Mouse (Mus musculus) kidney, adult 18-20 months (tissue): Measurements from ENCODE around the gene Shank3.

Experiments
- DNase-seq: peaks from one replicate; pipeline ENCODE4 v3.0.0; 2021

Shank3 gene

DNA sequence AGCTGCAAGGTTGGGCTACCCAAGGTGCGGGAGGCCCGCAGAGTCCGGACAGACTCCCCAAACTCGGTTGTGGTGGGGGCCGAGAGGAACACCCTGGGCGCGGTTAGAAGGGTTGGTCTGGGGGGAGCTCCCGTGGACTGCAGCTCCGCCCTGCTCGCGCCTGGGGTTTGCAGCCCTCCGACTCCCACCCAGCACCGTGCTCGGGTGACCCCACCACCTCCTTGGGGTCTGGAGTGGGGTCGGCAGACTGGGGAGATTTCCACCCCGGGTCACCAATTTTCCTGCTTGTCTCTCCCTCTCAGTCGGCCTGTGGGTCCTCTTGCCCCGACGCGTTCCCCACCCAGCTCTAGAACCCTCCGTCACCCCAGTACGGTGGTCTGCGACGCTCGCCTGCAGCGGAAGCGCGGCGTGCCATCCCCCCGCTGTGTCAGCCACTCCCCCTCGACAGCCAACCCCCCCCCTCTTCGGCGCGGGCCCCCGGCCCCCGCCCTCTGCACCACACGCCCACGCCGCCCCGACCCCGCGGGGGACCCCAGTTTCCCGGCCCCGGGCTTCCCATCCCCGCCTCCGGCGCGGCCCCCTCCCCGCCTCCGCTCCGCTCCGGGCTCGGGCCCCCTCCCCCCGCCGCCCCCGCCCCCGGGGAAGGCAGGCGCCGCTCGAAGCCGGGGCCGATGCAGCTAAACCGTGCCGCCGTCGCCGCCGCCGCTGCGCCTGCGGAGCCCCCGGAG is at the start of gene Shank3:
TSS of gene Shank3 (plus strand) at position 663 of the 728 bp plus-strand sequence.
- no peak for DNase-seq

DNA sequence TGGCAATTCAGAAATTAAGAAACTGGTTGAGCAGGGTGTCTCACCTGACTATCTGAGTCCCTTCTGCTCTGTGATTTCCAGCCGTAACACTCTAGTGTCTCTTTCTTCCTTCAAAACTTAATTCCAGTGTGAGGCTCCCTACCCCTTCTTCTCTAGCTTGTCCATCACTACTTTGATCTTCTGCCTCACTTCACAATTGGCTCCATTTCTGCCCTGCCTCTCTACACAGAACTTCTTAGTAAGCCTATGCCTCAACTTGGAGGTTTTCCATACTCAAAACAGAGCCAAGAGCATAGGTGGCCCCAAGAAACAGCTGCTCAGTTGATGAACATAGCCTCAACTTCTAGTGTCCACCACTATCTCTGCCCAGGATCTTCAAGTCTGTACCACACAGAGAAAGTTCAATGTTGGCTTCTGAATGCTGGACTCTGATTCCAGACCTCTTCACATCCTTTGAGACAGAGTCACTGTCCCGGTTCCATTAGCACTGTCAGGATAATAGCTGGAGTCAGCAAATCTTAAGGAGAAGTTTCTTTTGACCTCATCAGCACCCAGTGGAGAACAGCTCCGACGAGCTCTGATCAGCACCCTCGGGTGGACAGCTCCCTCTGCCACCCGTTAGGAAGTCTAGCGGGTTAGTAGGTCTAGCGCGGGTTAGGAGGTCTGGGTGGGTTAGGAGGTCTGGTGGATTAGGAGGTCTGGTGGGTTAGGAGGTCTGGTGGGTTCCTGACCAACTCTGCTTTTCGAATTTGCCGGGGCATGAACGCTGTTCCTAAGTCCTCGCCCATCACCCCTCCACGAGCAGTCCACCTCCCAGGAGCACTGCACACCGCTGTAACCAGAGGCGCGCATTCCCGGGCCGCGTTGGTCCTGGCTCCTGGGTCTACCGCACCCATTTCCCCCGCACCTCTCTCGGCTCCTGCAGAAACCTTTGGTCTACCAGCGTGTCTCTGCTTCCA is 46.2 kb upstream of the Shank3 start:
- peak; percentile 65 for DNase-seq

DNA sequence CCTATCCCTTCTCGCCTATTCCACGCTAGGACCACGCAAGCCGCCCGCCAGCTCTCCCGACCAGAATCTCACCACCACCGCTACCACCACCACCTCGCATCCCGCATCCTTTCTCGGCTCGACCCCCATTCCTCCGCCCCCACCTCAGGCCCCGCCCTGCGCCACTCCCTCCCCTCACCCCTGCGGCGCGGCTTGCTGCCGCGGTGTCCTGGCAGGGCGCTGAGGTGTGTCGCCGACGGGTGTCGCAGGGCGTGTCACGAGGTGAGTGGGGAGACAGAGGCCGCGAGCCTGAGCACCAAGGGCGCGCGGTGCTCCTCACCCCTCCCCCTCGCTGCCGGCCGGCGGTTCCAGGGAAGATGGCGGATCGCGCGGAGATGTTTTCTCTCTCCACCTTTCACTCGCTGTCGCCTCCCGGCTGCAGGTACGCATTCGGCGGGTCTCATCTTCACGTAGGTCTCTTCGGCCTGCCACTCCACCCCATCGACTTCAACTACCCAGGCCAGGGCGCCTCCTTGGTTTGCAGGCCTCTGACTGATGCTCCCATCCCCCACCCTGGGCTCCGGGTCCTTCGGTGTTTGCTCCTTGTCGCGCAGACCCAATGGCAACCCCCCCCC is 45.5 kb upstream of the Shank3 start, which contains the start of gene Mapk8ip2:
TSS of gene Mapk8ip2 (plus strand) at position 49 of the 614 bp plus-strand sequence.
- DNase-seq: no peak

DNA sequence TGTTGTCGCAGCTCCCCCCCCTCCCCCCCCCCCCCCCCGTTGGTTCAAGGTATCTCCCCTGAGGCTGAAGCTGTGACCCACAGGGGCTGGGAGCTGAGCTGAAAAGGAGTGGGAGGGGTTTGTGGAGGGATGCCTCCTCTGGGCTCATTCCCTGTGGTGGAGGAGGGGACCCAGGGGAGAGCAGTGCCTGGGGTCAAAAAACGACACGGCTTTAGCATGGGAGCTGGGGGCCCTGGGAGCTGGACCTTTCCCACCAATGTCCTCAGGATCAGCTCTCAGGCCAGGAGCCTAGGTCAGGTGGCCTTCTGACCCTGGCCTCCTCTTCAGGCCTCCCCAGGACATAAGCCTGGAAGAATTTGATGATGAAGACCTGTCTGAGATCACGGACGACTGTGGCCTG is 44.6 kb upstream of the Shank3 start:
- no peak for DNase-seq

DNA sequence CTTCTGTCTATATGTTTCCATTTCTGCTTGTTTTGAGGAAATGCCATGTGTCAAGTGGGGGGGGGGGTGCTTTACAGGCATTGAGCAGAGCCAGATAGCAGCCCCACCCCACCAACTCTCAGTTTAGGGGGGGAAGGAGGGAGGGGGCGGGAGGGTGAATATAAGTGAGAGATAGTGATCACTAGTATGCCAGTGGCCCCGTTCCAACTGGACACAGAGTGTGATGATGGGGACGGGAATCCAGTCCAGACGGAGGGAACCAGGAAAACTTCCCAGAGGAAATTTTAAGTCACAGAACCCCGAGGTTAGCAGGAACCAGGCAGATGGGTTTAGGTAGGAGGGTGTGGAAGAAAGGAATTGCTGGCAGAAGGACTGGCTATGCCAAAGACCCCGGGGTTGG is 43.8 kb upstream of the Shank3 start:
- no peak for DNase-seq

DNA sequence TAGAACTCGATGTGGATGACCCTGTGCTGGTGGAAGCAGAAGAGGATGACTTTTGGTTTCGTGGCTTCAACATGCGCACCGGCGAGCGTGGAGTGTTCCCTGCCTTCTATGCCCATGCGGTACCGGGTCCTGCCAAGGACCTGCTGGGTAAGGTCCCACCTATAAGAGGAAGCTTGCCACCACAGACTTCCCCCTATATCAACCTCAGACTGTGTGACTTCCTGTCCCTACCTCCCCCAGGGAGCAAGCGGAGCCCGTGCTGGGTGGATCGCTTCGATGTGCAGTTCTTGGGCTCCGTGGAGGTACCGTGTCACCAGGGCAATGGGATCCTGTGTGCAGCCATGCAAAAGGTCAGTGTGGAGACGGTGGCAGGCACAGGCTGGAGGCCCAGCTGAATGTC is 40.5 kb upstream of the Shank3 start:
- no peak for DNase-seq

DNA sequence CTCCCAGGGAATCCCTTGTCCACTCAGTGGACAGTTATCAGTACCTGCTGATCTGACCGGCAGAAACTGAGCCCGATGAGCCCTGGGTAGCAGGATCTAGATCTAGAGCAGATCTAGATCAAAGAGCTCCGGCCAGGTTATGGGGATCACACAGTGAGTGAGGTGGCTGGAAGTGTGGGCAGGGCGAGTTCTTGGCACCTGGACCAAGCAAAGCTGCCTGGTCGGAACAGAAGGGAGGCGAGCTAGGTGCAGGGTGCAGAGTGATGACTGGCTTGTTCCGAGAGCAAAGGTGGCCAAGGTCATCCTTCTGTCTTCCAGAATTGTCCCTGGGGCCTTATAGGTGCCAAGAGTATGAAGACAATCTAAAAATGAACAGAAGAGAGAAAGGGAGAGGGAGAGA is 39.6 kb upstream of the Shank3 start:
- no peak for DNase-seq

DNA sequence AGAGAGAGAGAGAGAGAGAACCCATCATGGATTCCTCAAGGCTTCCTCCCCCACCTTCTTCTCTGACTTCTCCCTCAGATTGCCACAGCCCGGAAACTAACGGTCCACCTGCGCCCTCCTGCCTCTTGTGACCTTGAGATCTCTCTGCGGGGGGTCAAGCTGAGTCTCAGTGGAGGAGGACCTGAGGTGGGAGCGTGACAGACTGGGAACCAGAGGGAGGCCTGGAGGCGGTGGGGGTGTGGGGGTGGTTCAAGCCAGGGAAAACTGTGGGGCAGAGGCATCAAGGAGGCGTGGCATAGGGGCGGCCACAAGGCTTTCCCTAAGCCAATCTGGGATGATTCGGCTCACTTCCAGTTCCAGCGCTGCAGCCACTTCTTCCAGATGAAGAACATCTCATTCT is 39.1 kb upstream of the Shank3 start:
- DNase-seq: no peak

DNA sequence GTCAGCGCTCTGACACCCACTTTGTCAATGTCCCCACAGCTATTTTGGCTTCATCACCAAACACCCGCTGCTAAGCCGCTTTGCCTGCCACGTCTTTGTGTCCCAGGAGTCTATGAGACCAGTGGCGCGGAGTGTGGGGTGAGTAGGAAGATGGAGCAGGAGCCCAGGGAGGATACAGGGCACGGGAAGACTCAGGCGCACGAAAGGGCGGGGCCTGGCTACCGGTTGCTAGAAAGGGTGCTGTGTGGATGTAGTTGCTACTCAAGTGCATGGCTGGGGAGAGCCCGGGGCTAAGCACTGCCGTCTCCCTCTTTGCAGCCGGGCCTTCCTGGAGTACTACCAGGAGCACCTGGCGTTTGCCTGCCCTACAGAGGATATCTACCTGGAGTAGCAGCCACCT is 38.1 kb upstream of the Shank3 start:
- DNase-seq: no peak

DNA sequence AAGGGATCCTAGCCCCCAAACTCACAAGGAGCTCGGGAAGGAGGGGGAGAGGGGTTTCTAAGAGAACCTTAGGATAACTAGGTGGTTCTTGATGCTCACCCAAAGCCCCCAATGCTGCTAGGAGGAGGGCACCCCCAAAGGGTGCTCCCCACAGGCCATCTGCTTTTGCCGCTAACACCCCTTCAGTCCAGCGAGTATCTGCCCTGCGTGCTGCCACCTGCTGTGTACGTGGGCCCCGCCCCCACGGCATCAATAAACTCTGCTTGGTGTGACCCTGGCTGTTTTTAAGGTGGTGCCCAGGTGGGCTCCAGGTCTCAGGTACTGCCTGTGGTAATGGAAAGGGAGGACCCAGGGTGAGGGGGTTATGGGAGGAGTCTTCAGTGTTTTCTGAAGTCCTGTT is 37.2 kb upstream of the Shank3 start:
- DNase-seq: no peak

DNA sequence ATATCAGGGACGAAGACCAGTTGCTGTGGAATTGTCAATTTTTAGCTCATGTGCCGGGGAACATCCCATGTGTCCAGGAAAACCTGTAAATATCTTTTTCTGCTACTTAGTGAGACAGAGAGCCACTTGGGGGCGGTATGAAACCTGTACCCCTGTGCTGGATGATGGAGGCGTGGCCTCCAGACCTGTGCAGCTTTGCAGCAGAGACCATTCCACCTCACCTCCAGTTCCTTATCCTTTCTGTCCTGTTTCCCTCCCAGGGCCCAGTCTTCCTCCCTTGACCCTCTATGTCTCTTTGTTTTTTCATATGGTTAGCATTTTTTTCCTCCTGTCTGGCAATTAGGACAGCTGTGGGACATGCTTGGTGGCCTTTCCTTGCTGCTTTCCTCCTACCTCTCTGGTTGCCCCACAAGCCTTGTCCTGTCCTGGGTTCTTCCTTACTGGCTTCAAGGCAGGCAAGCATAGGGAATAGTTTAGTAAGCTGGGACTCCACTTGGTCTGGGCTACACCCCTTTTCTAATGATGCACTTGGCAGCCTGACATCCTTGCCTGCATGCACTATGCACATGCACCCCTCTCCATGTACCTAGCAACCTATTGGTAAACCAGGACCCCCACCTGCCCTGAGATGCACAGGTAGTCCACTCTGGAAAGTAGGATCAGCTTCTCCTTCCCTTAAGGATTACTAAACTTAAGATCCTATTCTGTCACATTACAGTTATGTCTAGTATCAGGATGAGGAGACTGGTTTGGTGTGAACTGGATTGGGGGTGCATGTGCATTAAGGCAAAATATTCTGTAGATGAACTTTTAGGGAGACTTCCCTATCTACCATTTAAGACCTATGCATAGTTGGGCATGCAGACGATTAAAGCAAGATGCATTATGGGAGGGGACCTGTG is 35.8 kb upstream of the Shank3 start:
- DNase-seq: peak; percentile 31

DNA sequence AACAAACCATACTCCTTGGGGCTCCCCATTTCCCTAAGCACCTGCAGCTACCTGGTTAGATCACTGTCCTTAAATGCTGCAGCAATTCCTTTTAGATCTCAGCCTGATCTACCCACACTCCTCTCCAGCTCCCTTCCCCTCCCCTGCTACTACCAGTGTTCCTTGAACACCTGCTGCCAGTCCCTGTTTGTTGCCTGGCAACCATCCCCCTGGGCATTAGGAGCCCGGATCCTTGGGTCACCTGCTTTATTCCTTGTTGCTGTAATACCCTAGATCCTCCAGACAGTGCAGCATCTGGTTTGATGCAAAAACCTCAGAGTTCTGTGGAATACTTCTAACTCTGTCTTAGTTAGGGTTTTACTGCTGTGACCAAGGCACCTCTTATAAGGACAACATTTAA is 34.4 kb upstream of the Shank3 start:
- DNase-seq: no peak

DNA sequence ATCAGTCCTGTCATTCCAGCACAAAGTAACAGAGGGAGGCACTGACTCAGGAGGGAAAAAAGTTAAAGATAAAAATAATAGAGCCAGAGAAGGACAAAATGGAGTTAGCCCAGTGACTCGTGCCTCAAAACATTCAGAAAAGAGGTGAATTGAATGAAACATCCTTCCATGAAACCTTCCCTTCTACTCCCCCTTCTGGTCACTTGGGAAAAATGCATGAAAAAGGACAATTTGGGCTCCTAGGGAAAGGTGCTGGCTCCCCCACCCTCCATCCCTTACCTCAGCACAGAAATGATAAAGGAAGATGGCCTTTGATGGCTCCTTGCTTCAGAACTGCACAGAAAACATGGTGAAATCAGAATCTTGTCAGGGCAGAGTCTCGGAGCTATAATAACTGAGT is 30.8 kb upstream of the Shank3 start:
- no peak for DNase-seq

DNA sequence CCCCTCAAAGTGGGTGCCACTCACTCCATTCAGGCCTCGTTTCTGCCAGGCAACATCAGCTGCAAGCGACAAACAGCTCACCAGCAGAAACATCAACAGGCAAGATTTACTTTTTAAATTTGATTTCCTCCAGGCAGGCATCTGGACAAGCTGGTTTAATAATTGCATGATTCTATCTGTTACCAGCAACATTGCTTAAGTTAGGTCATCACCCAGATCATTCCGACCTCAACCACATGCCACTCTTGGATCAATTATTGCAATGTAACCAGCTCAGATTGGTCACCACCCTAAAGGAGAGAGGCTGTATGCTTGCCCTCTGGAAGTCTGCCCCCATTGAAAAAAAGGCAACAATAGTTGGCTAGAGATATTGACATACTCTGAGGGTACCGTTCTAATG is 27.9 kb upstream of the Shank3 start:
- no peak for DNase-seq

DNA sequence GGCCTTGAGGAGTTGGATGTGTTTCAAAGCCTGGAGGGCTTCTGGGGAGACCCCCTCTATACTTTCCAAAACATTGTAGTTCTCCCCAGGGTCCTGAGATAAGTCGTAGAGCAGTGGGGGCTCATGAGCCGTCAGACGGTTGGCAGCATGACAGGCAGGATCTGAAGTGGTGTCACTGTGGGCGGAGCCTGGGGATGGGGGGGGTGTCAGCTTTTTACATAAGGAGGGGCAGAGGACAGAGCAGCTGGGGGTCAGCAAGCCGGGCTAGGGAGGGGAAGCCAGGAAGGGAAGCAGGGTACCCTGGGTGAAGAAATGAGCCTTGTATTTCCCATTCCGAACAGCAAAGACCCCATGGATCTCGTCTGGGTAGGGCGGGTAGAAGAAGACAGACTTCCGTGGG is 26.1 kb upstream of the Shank3 start:
- no peak for DNase-seq

DNA sequence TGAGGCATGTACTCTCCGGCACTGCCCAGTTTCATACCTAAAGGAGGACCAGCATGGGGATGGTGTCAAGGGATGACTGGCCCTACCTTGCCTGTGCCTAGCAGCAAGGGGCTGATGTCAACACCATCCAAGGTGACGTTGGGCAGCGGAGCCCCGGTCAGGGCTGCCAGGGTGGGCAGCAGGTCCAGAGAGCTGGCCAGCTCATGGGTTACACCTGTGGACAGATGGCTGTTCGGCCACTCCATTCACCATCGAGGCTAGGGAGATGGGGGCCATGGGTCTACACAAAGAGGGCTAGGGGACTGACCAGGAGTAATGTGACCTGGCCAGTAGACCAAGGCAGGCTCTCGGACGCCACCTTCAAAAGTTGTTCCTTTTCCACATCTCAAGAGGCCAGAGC is 25.5 kb upstream of the Shank3 start:
- DNase-seq: no peak

DNA sequence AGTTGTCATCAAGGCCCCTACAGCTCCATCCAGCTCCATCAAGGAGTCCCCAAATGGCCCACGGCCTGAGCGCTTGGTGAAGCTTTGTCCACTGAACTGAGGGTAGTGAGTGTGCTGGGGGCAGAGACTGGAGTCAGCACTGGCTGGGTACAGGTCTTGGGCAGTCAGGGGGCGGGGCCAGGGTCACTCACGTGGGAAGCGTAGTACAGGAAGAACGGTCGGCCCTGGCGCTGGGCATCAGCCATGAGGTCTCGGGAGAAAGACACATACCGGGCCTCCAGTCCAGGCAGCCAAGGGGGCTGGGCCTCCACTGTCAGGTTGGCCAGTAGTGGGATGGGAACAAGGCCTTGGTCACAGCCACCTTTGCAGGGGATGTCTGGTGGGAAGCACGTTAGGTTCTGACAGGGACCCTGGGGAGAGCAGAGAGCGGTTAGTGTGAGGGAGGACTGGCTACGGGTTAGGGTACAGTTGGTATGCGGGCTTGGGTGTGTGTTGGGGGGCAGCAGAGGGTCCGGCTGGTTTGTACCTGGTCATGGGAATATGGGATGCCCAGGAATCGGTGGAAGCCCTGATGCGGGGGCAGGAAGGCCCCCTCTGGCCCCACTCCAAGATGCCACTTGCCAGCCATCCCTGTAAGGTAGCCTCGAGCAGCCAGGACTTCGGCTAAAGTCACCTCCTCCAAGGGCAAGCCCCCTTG is 24.7 kb upstream of the Shank3 start:
- no peak for DNase-seq

DNA sequence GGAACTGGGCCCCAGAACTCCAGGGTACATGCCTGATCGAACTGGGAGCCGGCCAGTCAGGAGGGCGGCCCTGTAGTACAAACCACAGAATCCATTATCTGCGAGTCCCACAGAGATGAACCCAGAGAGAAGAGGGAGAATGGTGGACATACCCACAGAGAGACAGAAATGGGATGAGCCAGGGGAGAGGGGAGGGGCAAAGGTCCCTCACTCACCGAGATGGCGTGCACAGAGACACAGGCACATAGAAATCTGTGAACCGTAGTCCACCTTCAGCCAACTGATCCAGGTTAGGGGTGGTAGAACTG is 24.2 kb upstream of the Shank3 start:
- no peak for DNase-seq

DNA sequence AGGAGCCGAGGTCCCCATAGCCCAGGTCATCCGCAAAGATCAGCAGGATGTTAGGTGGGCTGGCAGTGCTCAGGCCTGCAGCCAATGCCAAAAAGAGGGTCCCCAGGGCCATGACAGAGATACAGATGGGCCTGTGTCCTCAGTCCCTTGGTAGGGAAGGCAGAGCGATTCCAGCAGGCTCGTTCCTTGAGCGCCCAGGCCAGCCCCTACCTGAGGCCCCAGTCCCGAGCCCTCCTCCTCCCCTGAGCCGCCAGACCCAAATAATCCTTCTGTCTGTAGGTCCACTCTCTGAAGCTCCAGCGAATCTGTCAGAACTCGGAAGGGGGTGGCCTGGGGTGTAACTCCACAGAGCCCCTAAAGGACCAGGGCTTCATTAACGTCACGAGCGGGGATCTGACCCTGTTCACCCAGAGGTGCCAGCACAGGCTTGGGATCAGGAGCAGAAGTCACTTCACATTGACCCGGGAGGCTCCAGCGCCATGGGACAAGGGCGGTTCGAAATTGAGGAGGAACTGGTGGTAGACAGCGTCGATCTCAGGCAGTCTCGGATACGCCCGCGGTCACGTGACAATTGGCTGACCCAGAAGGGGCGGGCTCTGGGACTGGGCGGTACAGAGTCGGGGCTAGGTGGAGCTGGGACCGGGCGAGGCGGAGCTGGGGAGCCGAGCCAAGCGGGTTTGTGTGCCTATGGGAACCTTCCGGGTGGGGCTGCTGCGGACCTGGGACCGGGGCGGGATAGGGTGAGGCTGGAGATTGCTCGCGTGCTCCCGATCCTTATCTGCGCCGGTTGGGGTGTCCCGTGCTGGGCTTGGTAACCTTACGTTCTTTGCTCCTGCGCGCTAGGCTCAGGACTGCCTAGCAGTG is 23.6 kb upstream of the Shank3 start:
- DNase-seq: peak; percentile 95

DNA sequence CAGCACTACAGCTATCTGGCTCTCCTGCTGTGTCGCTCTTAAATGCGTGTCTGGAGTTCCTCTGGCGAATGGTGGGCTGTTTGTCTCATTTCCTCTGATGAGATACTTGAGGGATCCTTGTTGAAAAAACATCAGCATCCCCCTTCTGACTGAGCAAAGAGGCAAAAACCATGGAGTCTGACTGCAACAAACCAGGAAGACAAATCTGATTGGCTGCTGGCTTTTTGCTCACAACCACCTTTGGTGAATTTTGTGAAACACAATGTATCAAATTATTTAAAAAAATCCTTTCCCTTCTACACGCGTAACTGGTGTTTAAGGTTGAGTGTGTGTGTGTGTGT is 23.0 kb upstream of the Shank3 start:
- no peak for DNase-seq

DNA sequence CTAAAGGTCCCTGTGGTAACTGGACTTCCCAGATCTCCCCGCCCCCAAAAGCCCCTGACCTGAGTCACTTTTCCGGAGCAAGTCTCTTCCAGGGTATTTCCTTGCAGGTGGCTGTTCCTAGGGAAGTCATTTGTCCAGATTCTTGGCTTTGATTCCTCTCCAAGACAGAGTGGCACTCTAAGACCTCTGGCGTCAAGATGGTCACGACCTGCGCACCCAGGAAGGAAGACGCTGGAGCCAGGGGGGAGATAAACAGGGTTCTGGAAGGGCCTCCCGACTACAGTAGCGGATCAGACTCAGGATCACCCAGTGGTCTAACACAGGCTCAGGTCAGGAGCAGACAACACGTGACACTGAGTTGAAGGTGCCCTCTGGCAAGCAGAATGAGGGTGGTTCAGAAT is 22.3 kb upstream of the Shank3 start, which contains the start of gene Arsa:
TSS of gene Arsa (minus strand) at position 335 of the 401 bp plus-strand sequence.
- DNase-seq: peak; percentile 58
